Mouse (Mus musculus) left cerebral cortex, postnatal 36 days (tissue): ENCODE data around the gene 1700016K19Rik. TPM values are rescaled to one million over a fixed set of nuclear protein-coding genes. Genes with fewer than 3 reads are reported as not detected.
"Not testable (repeated sequence)": the region's sequence is repeated elsewhere in the genome, so short reads cannot be mapped to it uniquely, and the experiment has no call there.

Experiments
- DNase-seq, 2 experiments: peaks; one replicate each; pipeline ENCODE4 v3.0.0; 2021 to 2022; ENCODE audit warnings: low spot score in 2 of 2, mixed read lengths in 1 of 2
- intact Hi-C: fragments of 180-260 bp; cut with DNase I; formaldehyde crosslinking; loops from one replicate; pipeline ENCODE4 v1.15.1; 2025
- total RNA-seq, 2 experiments: library from RNA; stranded (reverse); gene quantifications; 2 replicates each; pipeline ENCODE4 v1.2.3; 2021

The 1700016K19Rik gene
- total RNA-seq, 2 experiments from 2014 or later, result 3.4 to 6.4 TPM

- intact Hi-C loops, result no loop called here
- DNase-seq, result no peak
Observed at GRCm38 (mm10) chr11:75980413-75980812, 19.3 kb upstream of the 1700016K19Rik start.

- DNase-seq, result no peak
- intact Hi-C loops, result no loop called here
Observed at GRCm38 (mm10) chr11:75983194-75983593, 16.5 kb upstream of the 1700016K19Rik start.

GRCm38 (mm10) chr11:75984581-75984980, 15.1 kb upstream of the 1700016K19Rik start:
- intact Hi-C loops, result no loop called here
- no peak for DNase-seq

GRCm38 (mm10) chr11:75985948-75986347, 13.8 kb upstream of the 1700016K19Rik start:
- intact Hi-C loops, result no loop called here
- DNase-seq, result no peak

GRCm38 (mm10) chr11:75990965-75991835, 8.5 kb upstream of the 1700016K19Rik start:
- intact Hi-C loops, result no loop called here
- no peak for DNase-seq

- no peak for DNase-seq
- intact Hi-C loops, result no loop called here
Observed at GRCm38 (mm10) chr11:75991911-75992310, 7.8 kb upstream of the 1700016K19Rik start.

GRCm38 (mm10) chr11:75992481-75992880, 7.2 kb upstream of the 1700016K19Rik start:
- intact Hi-C loops, result no loop called here
- DNase-seq, result no peak

GRCm38 (mm10) chr11:75994357-75994756, 5.4 kb upstream of the 1700016K19Rik start:
- intact Hi-C loops, result no loop called here
- no peak for DNase-seq

- intact Hi-C loops, result no loop called here
- no peak for DNase-seq
Observed at GRCm38 (mm10) chr11:76000701-76001100, 989 bp downstream of the 1700016K19Rik start.

GRCm38 (mm10) chr11:76001237-76001878, 1.6 kb downstream of the 1700016K19Rik start:
- no peak for DNase-seq
- intact Hi-C loops, result no loop called here

GRCm38 (mm10) chr11:76004276-76004675, 4.6 kb downstream of the 1700016K19Rik start:
- intact Hi-C loops, DNase-seq: not testable (repeated sequence)

GRCm38 (mm10) chr11:76008162-76008561, 8.4 kb downstream of the 1700016K19Rik start:
- intact Hi-C loops, result no loop called here
- no peak for DNase-seq

GRCm38 (mm10) chr11:76009101-76009500, 9.4 kb downstream of the 1700016K19Rik start:
- intact Hi-C loops, result no loop called here
- DNase-seq, result no peak

GRCm38 (mm10) chr11:76010838-76011624, 11.3 kb downstream of the 1700016K19Rik start:
- intact Hi-C loops, result no loop called here
- no peak for DNase-seq

- intact Hi-C loops, result no loop called here
- DNase-seq, result no peak
Observed at GRCm38 (mm10) chr11:76015251-76015650, 15.5 kb downstream of the 1700016K19Rik start.

- intact Hi-C loops, result no loop called here
- DNase-seq, result no peak
Observed at GRCm38 (mm10) chr11:76015814-76016213, 16.1 kb downstream of the 1700016K19Rik start.

- intact Hi-C loops, result no loop called here
- no peak for DNase-seq
Observed at GRCm38 (mm10) chr11:76019879-76020278, 20.2 kb downstream of the 1700016K19Rik start.

- no peak for DNase-seq
- intact Hi-C loops, result no loop called here
Observed at GRCm38 (mm10) chr11:76020916-76021315, 21.2 kb downstream of the 1700016K19Rik start.

GRCm38 (mm10) chr11:76025080-76025583, 25.4 kb downstream of the 1700016K19Rik start:
- no peak for DNase-seq
- intact Hi-C loops, result no loop called here

- intact Hi-C loops, result no loop called here
- no peak for DNase-seq
Observed at GRCm38 (mm10) chr11:76026527-76027138, 26.9 kb downstream of the 1700016K19Rik start.
